Mouse (Mus musculus): ENCODE measurements around the gene Svs3a.

DNA sequence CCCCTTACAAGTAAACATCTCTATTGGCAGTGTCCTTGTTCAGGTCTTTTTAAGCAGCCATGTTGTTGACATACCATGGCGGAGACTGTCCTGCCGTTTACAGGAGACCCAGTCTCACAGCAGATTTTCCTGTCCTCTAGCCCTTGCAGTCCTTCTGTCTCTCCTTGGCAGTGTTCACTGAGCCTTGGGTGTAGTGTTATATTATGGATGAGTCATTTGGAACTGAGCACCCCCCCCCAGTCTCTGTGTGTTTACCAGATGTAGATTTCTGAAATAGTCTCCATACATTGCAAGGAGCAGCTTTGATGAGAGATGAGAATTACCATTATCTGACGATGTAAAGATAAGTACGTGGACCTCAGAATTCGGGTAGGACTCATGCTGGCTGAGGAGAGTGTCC, 23.5 kb downstream of the Svs3a start:
- TF ChIP-seq CTCF (IDR thresholded peaks at IDR 0.05; ENCODE audit: borderline replicate concordance, insufficient read depth, low read depth, low read length) = no peak
- TF ChIP-seq POLR2A (IDR thresholded peaks at IDR 0.05; ENCODE audit: borderline replicate concordance, insufficient read depth, low read length) = no peak

Data from cerebellum, adult 2 months (tissue).